In the genomic region with DNA sequence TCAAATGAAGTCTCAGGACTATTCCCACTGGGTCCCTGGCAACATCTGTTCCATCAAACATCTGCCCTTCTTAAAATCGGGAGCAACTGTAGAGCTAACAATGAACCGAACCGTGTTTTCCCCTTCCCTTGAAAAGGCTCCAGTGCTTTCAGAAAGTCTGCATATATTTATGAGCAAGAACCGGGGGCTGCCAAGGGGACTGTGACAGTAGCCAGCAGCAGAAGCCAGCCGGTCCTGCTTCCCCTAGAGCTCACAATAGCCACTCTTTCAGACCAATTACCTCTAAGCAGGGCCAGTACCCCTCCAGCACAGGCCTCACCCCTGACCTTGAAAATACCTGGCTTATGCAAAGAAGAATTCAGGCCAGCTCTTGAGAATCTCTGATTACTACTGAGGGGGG, we compare ENCODE assay signal across 11 mouse cellular contexts.
DNase-seq lines count a peak whose midpoint lies in the region; ATAC-seq lines count a peak whose summit lies in the region.
"Had no signal": no experiment of that assay in that cellular context is flagged by ENCODE, and none has a peak within 500 bp of the region (broad histone marks: within the 10 kb centered on the region; RNA-seq: fewer than 3 reads in every experiment).

No protein-coding gene starts in this region.

- peak; percentile 46 for ATAC-seq in neural tube, embryonic 11.5 days (ENCODE audit: insufficient read depth, low FRiP score, low TSS enrichment)
- 0 out of 2 replicates have a peak, but pooled peaks have one; percentile 39 for ATAC-seq in hindbrain, embryonic 14.5 days (ENCODE audit: low FRiP score)
- no peak for ATAC-seq in monocyte, adult 5-6 weeks (replicated peaks; ENCODE audit: insufficient number of reproducible peaks, low FRiP score, low TSS enrichment, poor library complexity, severe bottlenecking)

- no peak overlapping the region for H3K9ac ChIP-seq in neural tube, embryonic 11.5 days (ENCODE audit: low read length)
- H3K9ac ChIP-seq in hindbrain, embryonic 14.5 days, result no peak overlapping the region
- H3K9ac ChIP-seq: heart, embryonic 15.5 days had no signal

- H3K4me2 ChIP-seq in neural tube, embryonic 11.5 days (ENCODE audit: low read depth), result no peak overlapping the region
- H3K4me2 ChIP-seq in hindbrain, embryonic 14.5 days (replicated peaks), result no peak overlapping the region
- H3K4me2 ChIP-seq: heart, embryonic 15.5 days had no signal

- H3K9me3 ChIP-seq in heart, embryonic 10.5 days, result no peaks in the 10 kb centered on the region
- H3K9me3 ChIP-seq in neural tube, embryonic 11.5 days (ENCODE audit: control insufficient read depth, low read length), result no peaks in the 10 kb centered on the region
- no peaks in the 10 kb centered on the region for H3K9me3 ChIP-seq in hindbrain, embryonic 14.5 days (ENCODE audit: control insufficient read depth, low read length)
- H3K9me3 ChIP-seq: heart, embryonic 15.5 days had no signal

- DNase-seq in heart, adult 11 months, result peak; percentile 77
- DNase-seq in heart, embryonic 10.5 days (ENCODE audit: low spot score), result no peak
- no peak for DNase-seq in neural tube, embryonic 11.5 days (ENCODE audit: low spot score)
- DNase-seq in neural tube, embryonic 10.5 days (ENCODE audit: extremely low spot score, low spot score), result no peak
- no peak for DNase-seq in hindbrain, embryonic 14.5 days (ENCODE audit: low spot score)
- peak; percentile 58 for DNase-seq in retina, postnatal 1 day
- no peak for DNase-seq in spleen, postnatal 10 days (ENCODE audit: low spot score in 2 of 2)
- DNase-seq: cerebellum, adult 9-10 months; lung, adult 2 months had no signal

- 53% methylated on average over 5 of the region's 5 CpGs for WGBS in heart, embryonic 10.5 days
- 16% methylated on average over 5 of the region's 5 CpGs for WGBS in neural tube, embryonic 11.5 days
- WGBS in hindbrain, embryonic 14.5 days, result 9% methylated on average over 5 of the region's 5 CpGs

- no peaks in the 10 kb centered on the region for H3K27me3 ChIP-seq in heart, embryonic 10.5 days (ENCODE audit: insufficient read depth, poor library complexity, severe bottlenecking)
- H3K27me3 ChIP-seq in neural tube, embryonic 11.5 days (ENCODE audit: control insufficient read depth, insufficient read depth, low read length), result no peaks in the 10 kb centered on the region
- H3K27me3 ChIP-seq in hindbrain, embryonic 14.5 days (ENCODE audit: control insufficient read depth, insufficient read depth, low read length), result no peaks in the 10 kb centered on the region
- H3K27me3 ChIP-seq: heart, embryonic 15.5 days had no signal

- no peak overlapping the region for H3K27ac ChIP-seq in heart, embryonic 10.5 days
- H3K27ac ChIP-seq in neural tube, embryonic 11.5 days (ENCODE audit: low read depth, low read length), result no peak overlapping the region
- H3K27ac ChIP-seq in hindbrain, embryonic 14.5 days, result peak overlapping the region; percentile 22; the same call in 1 of the 2 replicates
- H3K27ac ChIP-seq: heart, embryonic 15.5 days had no signal

- peaks cover 16% of the 10 kb centered on the region for H3K4me1 ChIP-seq in heart, embryonic 10.5 days
- H3K4me1 ChIP-seq in neural tube, embryonic 11.5 days (ENCODE audit: control insufficient read depth, insufficient read depth, low read length), result peaks cover 7% of the 10 kb centered on the region
- H3K4me1 ChIP-seq in hindbrain, embryonic 14.5 days (replicated peaks; ENCODE audit: control insufficient read depth, insufficient read depth, low read length), result peaks cover 24% of the 10 kb centered on the region

- no peak overlapping the region for H3K4me3 ChIP-seq in heart, embryonic 10.5 days
- H3K4me3 ChIP-seq in neural tube, embryonic 11.5 days (ENCODE audit: low read depth, low read length), result no peak overlapping the region
- H3K4me3 ChIP-seq in hindbrain, embryonic 14.5 days (replicated peaks; ENCODE audit: low read length), result no peak overlapping the region
- H3K4me3 ChIP-seq: heart, embryonic 15.5 days had no signal

- no peaks in the 10 kb centered on the region for H3K36me3 ChIP-seq in heart, embryonic 10.5 days
- H3K36me3 ChIP-seq in neural tube, embryonic 11.5 days (ENCODE audit: control insufficient read depth, insufficient read depth, low read length), result no peaks in the 10 kb centered on the region
- no peaks in the 10 kb centered on the region for H3K36me3 ChIP-seq in hindbrain, embryonic 14.5 days (replicated peaks; ENCODE audit: control insufficient read depth, insufficient read depth)
- H3K36me3 ChIP-seq: heart, embryonic 15.5 days had no signal

Comparison
In these comparisons a context has a peak if more than half of its experiments do, and no peak if none do; other contexts are left out.
1. DNase-seq: peak in heart, adult 11 months (single experiment) and retina, postnatal 1 day (single experiment); none in heart, embryonic 10.5 days (single experiment), neural tube, embryonic 11.5 days (single experiment), neural tube, embryonic 10.5 days (single experiment), hindbrain, embryonic 14.5 days (single experiment) and spleen, postnatal 10 days (0 of 2).